Mouse (Mus musculus): ENCODE data around the gene 8030474K03Rik. TPM values are rescaled to one million over a fixed set of nuclear protein-coding genes. Genes with fewer than 3 reads are reported as not detected.

The 8030474K03Rik gene
- not detected for polyA plus RNA-seq (2014; fragmentation: Illumina TruSeq; extraction: RNeasy Lipid Tissue Mini Kit (QIAGEN cat#74804); ENCODE audit: low read depth, low replicate concordance)

GRCm38 (mm10) chrX:101794342-101794741 is at the start of gene 8030474K03Rik, which contains the start of gene Gm4779:
Gene 8030474K03Rik, plus strand, starts transcription at chrX:101794656.
Gene Gm4779, minus strand, starts transcription at chrX:101794423.

Other genes starting within 250 kb of the 8030474K03Rik start
- 78.7 TPM for gene Ogt, start 154.6 kb upstream of the 8030474K03Rik start, polyA plus RNA-seq (2014; fragmentation: Illumina TruSeq; extraction: RNeasy Lipid Tissue Mini Kit (QIAGEN cat#74804); ENCODE audit: low read depth, low replicate concordance)
- not detected for gene Cxcr3, start 60.4 kb upstream of the 8030474K03Rik start, polyA plus RNA-seq (2014; fragmentation: Illumina TruSeq; extraction: RNeasy Lipid Tissue Mini Kit (QIAGEN cat#74804); ENCODE audit: low read depth, low replicate concordance)
- not detected for gene Gm4779, start 233 bp upstream of the 8030474K03Rik start, polyA plus RNA-seq (2014; fragmentation: Illumina TruSeq; extraction: RNeasy Lipid Tissue Mini Kit (QIAGEN cat#74804); ENCODE audit: low read depth, low replicate concordance)
- gene Nhsl2, start 54.7 kb downstream of the 8030474K03Rik start, polyA plus RNA-seq (2014; fragmentation: Illumina TruSeq; extraction: RNeasy Lipid Tissue Mini Kit (QIAGEN cat#74804); ENCODE audit: low read depth, low replicate concordance) = 0.58 TPM